Mouse (Mus musculus): ENCODE results near the gene Rexo5. TPM values are rescaled to one million over a fixed set of nuclear protein-coding genes. Genes with fewer than 3 reads are reported as not detected.

The Rexo5 gene
- polyA plus RNA-seq, 1 experiment from 2014 or later, result 9.6 TPM

- no peak for ATAC-seq (ENCODE audit: low FRiP score)
- Histone ChIP-seq H3K9me3 (no peaks in the 10 kb centered on the region), H3K9ac (no peak overlapping the region), H3K27ac (no peak overlapping the region), H3K4me1 (replicated peaks) (peaks cover 14% of the 10 kb centered on the region), H3K4me2 (no peak overlapping the region), H3K27me3 (no peaks in the 10 kb centered on the region), H3K36me3 (no peaks in the 10 kb centered on the region), H3K4me3 (no peak overlapping the region)
- WGBS, result 68% methylated on average over 1 of the region's 1 CpGs
These were observed 72.3 kb downstream of the Rexo5 start for GRCm38 (mm10) chr7:119866136-119866535.

DNA sequence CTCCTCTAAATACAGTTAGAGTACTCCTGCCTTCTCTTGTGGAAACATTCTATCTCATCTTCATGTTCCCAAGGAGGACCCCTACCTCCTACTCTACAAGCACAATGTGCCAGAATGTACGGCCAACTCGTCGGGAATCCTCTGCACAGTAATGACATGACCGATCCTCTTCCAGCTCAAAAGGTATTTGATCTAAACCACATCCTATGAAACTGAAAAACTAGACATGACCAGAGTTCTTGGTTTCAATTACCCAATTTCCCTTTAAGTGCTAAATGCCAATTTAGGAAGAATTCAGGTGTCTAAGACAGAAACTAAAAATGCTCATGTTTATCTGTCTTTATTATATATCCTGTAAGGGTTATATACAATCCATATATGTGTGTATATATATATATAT lies 78.4 kb downstream of the Rexo5 start:
- no peak overlapping the region for H3K27ac ChIP-seq
- no peak overlapping the region for H3K4me2 ChIP-seq
- no peak overlapping the region for H3K4me3 ChIP-seq
- H3K36me3 ChIP-seq, result 0 out of 2 replicates have a peak, but pooled peaks cover 1% of the 10 kb centered on the region
- H3K9me3 ChIP-seq, result no peaks in the 10 kb centered on the region
- no peak overlapping the region for H3K9ac ChIP-seq
- WGBS, result 93% methylated on average over 4 of the region's 4 CpGs
- H3K27me3 ChIP-seq, result no peaks in the 10 kb centered on the region
- no peak for ATAC-seq (ENCODE audit: low FRiP score)
- peaks cover 5% of the 10 kb centered on the region; the same call in 1 of the 2 replicates for H3K4me1 ChIP-seq (replicated peaks)

DNA sequence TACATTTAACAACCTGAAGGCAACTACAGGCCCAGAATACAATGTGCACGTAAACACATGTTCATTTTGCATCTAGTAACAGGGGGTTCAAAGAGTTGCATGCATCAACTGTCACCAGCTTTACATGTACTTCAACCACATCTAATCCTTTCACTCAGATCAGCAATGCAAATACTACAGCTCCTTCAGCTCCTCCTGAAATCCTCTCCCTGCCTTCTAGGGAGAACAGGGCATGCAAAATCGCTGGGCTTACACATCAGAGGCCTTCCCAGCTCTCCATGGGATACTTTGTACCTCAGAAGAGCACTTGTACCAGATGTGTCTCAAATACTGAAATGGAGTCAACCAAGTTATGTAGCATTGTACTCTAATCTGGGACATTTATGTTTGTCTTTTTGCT lies 79.2 kb downstream of the Rexo5 start:
- Histone ChIP-seq H3K27ac (no peak overlapping the region), H3K9me3 (no peaks in the 10 kb centered on the region)

DNA sequence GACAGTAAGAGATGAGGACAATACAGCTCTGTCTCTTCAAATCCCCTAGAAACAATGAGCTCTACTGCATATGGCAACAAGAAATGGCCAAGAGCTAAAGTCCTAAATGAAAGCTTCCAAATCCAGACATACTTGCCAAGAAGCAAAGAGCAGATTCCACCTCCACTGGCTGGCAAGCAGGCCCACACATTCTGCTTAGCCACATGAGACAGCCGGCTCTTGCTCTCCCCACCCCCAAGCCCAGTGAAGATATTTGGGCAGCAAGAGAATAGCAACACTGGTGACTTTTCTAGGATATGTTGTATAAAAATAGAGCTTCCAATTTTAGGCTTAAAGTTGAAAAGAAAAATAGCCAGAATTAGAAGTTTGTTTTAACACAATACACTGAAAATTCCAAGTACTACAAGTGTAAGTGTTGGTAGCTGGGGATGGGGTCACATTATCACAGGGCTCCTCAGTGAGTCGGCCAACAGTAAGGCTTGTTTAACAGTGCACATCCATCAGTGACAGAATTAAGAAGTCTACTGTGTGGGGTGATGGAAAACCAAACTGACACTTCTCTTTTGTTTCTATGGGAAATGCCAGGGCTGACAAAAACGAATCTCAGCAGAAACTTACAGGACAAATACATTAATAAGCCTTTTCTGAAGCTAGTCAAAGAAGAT lies 82.1 kb downstream of the Rexo5 start:
- H3K4me1 ChIP-seq (replicated peaks), result peaks cover 5% of the 10 kb centered on the region; the same call in 1 of the 2 replicates
- H3K27me3 ChIP-seq, result no peaks in the 10 kb centered on the region
- H3K4me3 ChIP-seq, result no peak overlapping the region
- no peak overlapping the region for H3K9ac ChIP-seq
- H3K36me3 ChIP-seq, result peaks cover 20% of the 10 kb centered on the region
- H3K4me2 ChIP-seq, result no peak overlapping the region
- WGBS, result 37% methylated on average over 3 of the region's 3 CpGs
- no peak for ATAC-seq (ENCODE audit: low FRiP score)
- no peaks in the 10 kb centered on the region for H3K9me3 ChIP-seq
- no peak overlapping the region for H3K27ac ChIP-seq

More for the DNA sequence above, 79.2 kb downstream of the Rexo5 start:
- no peak overlapping the region for H3K4me3 ChIP-seq
- no peak for ATAC-seq (ENCODE audit: low FRiP score)
- no peak overlapping the region for H3K9ac ChIP-seq
- no peaks in the 10 kb centered on the region for H3K27me3 ChIP-seq
- peaks cover 9% of the 10 kb centered on the region for H3K36me3 ChIP-seq
- H3K4me1 ChIP-seq (replicated peaks), result peaks cover 5% of the 10 kb centered on the region; the same call in 1 of the 2 replicates
- H3K4me2 ChIP-seq, result no peak overlapping the region
- WGBS, result 40% methylated on average over 2 of the region's 2 CpGs

DNA sequence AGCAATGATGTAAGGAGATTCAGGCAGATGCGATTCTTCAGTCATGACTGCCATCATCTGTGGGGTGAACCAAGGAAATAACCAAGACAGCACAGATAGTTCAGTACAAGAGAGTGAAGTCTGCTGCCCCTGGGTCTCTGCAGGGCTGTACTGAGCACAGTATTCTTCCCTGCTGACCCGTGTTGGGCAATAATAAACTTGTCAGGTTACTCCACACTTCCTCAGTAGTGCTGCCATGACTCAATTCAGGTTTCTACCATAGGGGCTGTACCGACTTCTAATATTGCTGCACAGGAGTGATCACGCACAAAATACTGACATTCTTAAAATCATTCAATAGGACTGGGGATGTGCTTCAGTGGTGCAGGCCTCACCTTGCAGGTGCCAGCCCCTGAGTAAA lies 85.4 kb downstream of the Rexo5 start:
- H3K4me1 ChIP-seq (replicated peaks), result peaks cover 5% of the 10 kb centered on the region; the same call in 1 of the 2 replicates
- WGBS, result 93% methylated on average over 4 of the region's 4 CpGs
- no peak overlapping the region for H3K27ac ChIP-seq
- H3K9me3 ChIP-seq, result no peaks in the 10 kb centered on the region
- H3K36me3 ChIP-seq, result peaks cover 20% of the 10 kb centered on the region
- no peak overlapping the region for H3K9ac ChIP-seq
- H3K27me3 ChIP-seq, result no peaks in the 10 kb centered on the region
- no peak overlapping the region for H3K4me2 ChIP-seq
- no peak overlapping the region for H3K4me3 ChIP-seq
- no peak for ATAC-seq (ENCODE audit: low FRiP score)

DNA sequence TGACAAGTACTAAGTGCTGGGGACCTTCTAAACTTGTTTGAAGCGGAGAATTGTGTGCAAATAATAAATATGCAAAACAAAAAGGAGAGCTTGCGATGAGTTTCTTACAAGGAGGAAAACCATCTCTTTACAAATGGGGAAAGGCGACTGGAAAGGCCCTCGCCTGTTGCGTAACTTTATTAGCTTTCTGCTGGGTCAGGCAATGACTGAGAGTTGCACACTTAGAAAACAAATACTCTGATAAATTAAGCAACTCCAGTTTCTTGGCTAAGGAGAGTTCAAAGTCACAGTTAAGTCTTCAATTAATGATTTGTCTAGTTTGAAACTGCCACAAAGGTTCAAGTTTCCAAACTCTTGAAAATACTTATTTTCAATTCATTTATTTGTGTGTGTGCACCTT lies 86.5 kb downstream of the Rexo5 start:
- Histone ChIP-seq H3K9me3 (no peaks in the 10 kb centered on the region), H3K36me3 (peaks cover 20% of the 10 kb centered on the region), H3K4me3 (no peak overlapping the region), H3K4me1 (replicated peaks) (peaks cover 5% of the 10 kb centered on the region; the same call in 1 of the 2 replicates), H3K4me2 (no peak overlapping the region), H3K9ac (no peak overlapping the region), H3K27ac (no peak overlapping the region), H3K27me3 (no peaks in the 10 kb centered on the region)
- 88% methylated on average over 5 of the region's 5 CpGs for WGBS
- ATAC-seq (ENCODE audit: low FRiP score), result no peak

DNA sequence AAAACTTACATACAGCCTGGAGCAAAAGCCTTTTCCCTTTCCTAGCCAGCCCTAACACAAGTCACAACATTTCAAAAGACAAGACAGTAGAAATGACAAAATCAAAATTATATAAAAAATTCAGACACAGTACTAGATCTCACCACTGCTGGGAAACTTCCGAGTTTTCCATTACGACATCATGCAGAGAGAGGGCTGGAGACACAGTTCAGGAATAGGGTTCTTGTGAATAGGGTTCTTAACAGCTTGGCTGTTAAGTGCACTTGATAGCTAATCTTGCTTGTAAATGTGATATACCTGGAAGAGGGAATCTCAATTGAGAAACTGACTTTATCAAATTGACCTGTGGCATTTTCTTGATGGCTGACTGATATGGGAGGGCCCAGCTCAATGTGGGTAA lies 87.4 kb downstream of the Rexo5 start:
- no peak overlapping the region for H3K9ac ChIP-seq
- no peak overlapping the region for H3K4me3 ChIP-seq
- no peak for ATAC-seq (ENCODE audit: low FRiP score)
- H3K9me3 ChIP-seq, result no peaks in the 10 kb centered on the region
- no peaks in the 10 kb centered on the region for H3K27me3 ChIP-seq
- peaks cover 20% of the 10 kb centered on the region for H3K36me3 ChIP-seq
- H3K4me2 ChIP-seq, result no peak overlapping the region
- H3K4me1 ChIP-seq (replicated peaks), result no peaks in the 10 kb centered on the region
- 97% methylated on average over 2 of the region's 2 CpGs for WGBS
- H3K27ac ChIP-seq, result no peak overlapping the region

- Histone ChIP-seq H3K4me2 (no peak overlapping the region), H3K9ac (no peak overlapping the region), H3K27me3 (no peaks in the 10 kb centered on the region), H3K4me3 (no peak overlapping the region), H3K9me3 (no peaks in the 10 kb centered on the region), H3K36me3 (no peaks in the 10 kb centered on the region), H3K27ac (no peak overlapping the region), H3K4me1 (replicated peaks) (peaks cover 10% of the 10 kb centered on the region)
- no peak for ATAC-seq (ENCODE audit: low FRiP score)
- 95% methylated on average over 4 of the region's 4 CpGs for WGBS
These were observed 94.1 kb downstream of the Rexo5 start for GRCm38 (mm10) chr7:119887887-119888286.

- H3K9me3 ChIP-seq, result no peaks in the 10 kb centered on the region
- 96% methylated on average over 1 of the region's 1 CpGs for WGBS
These were observed 98.4 kb downstream of the Rexo5 start for GRCm38 (mm10) chr7:119892198-119892597.

GRCm38 (mm10) chr7:119892742-119893141 lies 98.9 kb downstream of the Rexo5 start:
- no peak overlapping the region for H3K4me3 ChIP-seq
- no peak overlapping the region for H3K9ac ChIP-seq
- H3K36me3 ChIP-seq, result no peaks in the 10 kb centered on the region
- 93% methylated on average over 4 of the region's 4 CpGs for WGBS
- no peak overlapping the region for H3K4me2 ChIP-seq
- H3K27ac ChIP-seq, result no peak overlapping the region
- no peaks in the 10 kb centered on the region for H3K27me3 ChIP-seq
- no peaks in the 10 kb centered on the region for H3K9me3 ChIP-seq
- peaks cover 46% of the 10 kb centered on the region for H3K4me1 ChIP-seq (replicated peaks)
- no peak for ATAC-seq (ENCODE audit: low FRiP score)

More at GRCm38 (mm10) chr7:119892198-119892597, 98.4 kb downstream of the Rexo5 start:
- H3K4me3 ChIP-seq, result no peak overlapping the region
- ATAC-seq (ENCODE audit: low FRiP score), result no peak
- no peaks in the 10 kb centered on the region for H3K27me3 ChIP-seq
- no peak overlapping the region for H3K27ac ChIP-seq
- H3K36me3 ChIP-seq, result no peaks in the 10 kb centered on the region
- H3K9ac ChIP-seq, result no peak overlapping the region
- H3K4me1 ChIP-seq (replicated peaks), result peaks cover 40% of the 10 kb centered on the region
- H3K4me2 ChIP-seq, result no peak overlapping the region

DNA sequence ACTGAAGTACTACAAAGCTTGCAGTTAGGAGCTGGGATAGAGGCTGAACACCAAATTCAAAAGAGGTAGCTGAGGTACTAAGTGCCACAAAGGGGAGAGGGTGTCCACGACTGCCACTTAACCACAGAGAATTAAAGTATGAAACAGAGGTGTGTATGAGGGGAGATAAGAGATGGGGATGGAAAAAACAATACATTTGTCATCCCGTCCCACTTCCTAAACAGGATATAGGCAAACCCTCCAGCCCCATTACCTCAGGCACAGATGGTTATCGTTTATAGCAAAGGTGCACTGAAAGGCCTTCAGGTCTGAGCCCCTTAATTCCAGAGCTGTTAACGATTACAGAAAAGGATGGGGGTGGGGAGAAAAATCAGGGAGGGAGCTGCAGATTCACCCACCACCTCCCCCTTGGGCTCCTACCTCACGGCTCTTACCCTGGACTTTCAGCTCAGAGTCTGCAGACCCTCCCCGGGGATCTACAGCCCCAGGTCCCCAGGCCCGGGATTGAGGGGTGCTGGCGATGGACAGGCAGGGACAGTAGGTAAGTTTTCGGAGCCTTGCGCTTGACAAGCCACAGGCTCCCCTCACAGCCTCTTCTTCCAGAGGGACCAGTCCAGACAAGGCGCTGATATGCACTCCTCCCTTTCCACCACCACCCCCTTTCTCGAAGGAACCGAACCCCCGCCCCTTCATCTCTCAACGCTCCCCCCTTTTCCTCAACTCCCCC lies 101.2 kb downstream of the Rexo5 start:
- no peaks in the 10 kb centered on the region for H3K36me3 ChIP-seq
- WGBS, result under 1% methylated on average over 15 of the region's 15 CpGs

GRCm38 (mm10) chr7:119895639-119896512 lies 102.1 kb downstream of the Rexo5 start, which contains the start of the genes Lyrm1 and Dcun1d3:
Gene Lyrm1, plus strand, starts transcription at chr7:119895861.
Gene Dcun1d3, minus strand, starts transcription at chr7:119896298.
- WGBS, result under 1% methylated on average over 63 of the region's 63 CpGs
- Histone ChIP-seq H3K36me3 (no peaks in the 10 kb centered on the region), H3K9ac (peak within 1 kb of the TSS; percentile 90), H3K27me3 (no peaks in the 10 kb centered on the region), H3K4me1 (replicated peaks) (peaks cover 47% of the 10 kb centered on the region), H3K27ac (peak within 1 kb of the TSS; percentile 98), H3K9me3 (no peaks in the 10 kb centered on the region), H3K4me3 (peak within 1 kb of the TSS; percentile 80), H3K4me2 (peak within 1 kb of the TSS; percentile 77)
- ATAC-seq (ENCODE audit: low FRiP score), result peak; percentile 98

More for the DNA sequence above, 101.2 kb downstream of the Rexo5 start:
- H3K9me3 ChIP-seq, result no peaks in the 10 kb centered on the region
- no peaks in the 10 kb centered on the region for H3K27me3 ChIP-seq
- peak overlapping the region; percentile 98 for H3K27ac ChIP-seq
- H3K9ac ChIP-seq, result peak overlapping the region; percentile 90
- peak overlapping the region; percentile 77 for H3K4me2 ChIP-seq
- peak; percentile 69 for ATAC-seq (ENCODE audit: low FRiP score)
- peaks cover 47% of the 10 kb centered on the region for H3K4me1 ChIP-seq (replicated peaks)
- peak overlapping the region; percentile 80 for H3K4me3 ChIP-seq
